Mouse (Mus musculus) CH12.LX (cell line): ENCODE data around the gene Arhgap5. TPM values are rescaled to one million over a fixed set of nuclear protein-coding genes. Genes with fewer than 3 reads are reported as not detected.

Experiments used
- DNase-seq: peaks from one replicate; pipeline ENCODE4 v3.0.0-alpha.2; 2013; ENCODE audit errors: extremely low read depth
- H3K27ac ChIP-seq: 2 replicates; pipeline ENCODE4 v1.5.1; 2012; ENCODE audit warnings: low read depth, mild to moderate bottlenecking, control low read depth, moderate library complexity; ENCODE audit not compliant: insufficient read depth
- H3K27me3 ChIP-seq: replicated peaks from 2 replicates; pipeline ENCODE3; 2012; ENCODE audit warnings: inconsistent platforms
- H3K36me3 ChIP-seq, 2 experiments: replicated peaks in 1 of 2; 2 replicates each; pipeline versions ENCODE3 to v1.6.1; 2012; ENCODE audit warnings: inconsistent platforms in 1 of 2, low read length in 1 of 2, mild to moderate bottlenecking in 1 of 2, mixed read lengths in 1 of 2, moderate library complexity in 1 of 2; ENCODE audit not compliant: control insufficient read depth in 1 of 2, insufficient read depth in 1 of 2
- H3K4me1 ChIP-seq, 2 experiments: 2 replicates each; pipeline ENCODE4 v1.6.1; 2012; ENCODE audit warnings: inconsistent platforms in 1 of 2, moderate library complexity in 1 of 2; ENCODE audit not compliant: insufficient read depth in 2 of 2, control insufficient read depth in 1 of 2
- H3K4me2 ChIP-seq: 2 replicates; pipeline ENCODE4 v1.6.1; 2012; ENCODE audit warnings: low read depth, mild to moderate bottlenecking, control low read depth; ENCODE audit not compliant: poor library complexity, insufficient read depth, severe bottlenecking
- H3K4me3 ChIP-seq, 3 experiments: fragments of 150-350 bp in 1 of 3; sonication (generic) in 1 of 3; replicated peaks in 1 of 3; 2 replicates each; pipeline versions ENCODE3 to v1.5.1; 2011 to 2012; ENCODE audit warnings: low read depth in 2 of 3, low read length in 2 of 3, mild to moderate bottlenecking in 2 of 3, moderate library complexity in 2 of 3, control low read depth in 1 of 3, improper control_type of control experiment in 1 of 3, inconsistent platforms in 1 of 3, mixed read lengths in 1 of 3; ENCODE audit not compliant: poor library complexity in 1 of 3
- H3K79me2 ChIP-seq: replicated peaks from 2 replicates; pipeline ENCODE4 v1.6.1; 2012; ENCODE audit warnings: mild to moderate bottlenecking, moderate library complexity; ENCODE audit not compliant: control insufficient read depth, poor library complexity, insufficient read depth, severe bottlenecking; ENCODE audit errors: extremely low read depth
- H3K9ac ChIP-seq: 2 replicates; pipeline ENCODE4 v1.6.1; 2012; ENCODE audit warnings: low read depth, mild to moderate bottlenecking, control low read depth, moderate library complexity; ENCODE audit not compliant: insufficient read depth
- H3K9me3 ChIP-seq: replicated peaks from 2 replicates; pipeline ENCODE3; 2012; ENCODE audit warnings: low read length, inconsistent platforms, mixed read lengths
- BHLHE40 ChIP-seq: IDR thresholded peaks from 2 replicates; pipeline ENCODE4 v1.6.1; 2011; ENCODE audit warnings: mild to moderate bottlenecking, low read depth, low read length, improper control_type of control experiment
- CHD1 ChIP-seq: IDR thresholded peaks from 2 replicates; pipeline ENCODE4 v1.6.1; 2012; ENCODE audit warnings: low read depth, low read length, improper control_type of control experiment, inconsistent platforms
- CTCF ChIP-seq, 2 experiments: IDR thresholded peaks in 1 of 2; conservative IDR thresholded peaks in 1 of 2; 2 replicates each; pipeline ENCODE4 v1.5.1; 2011 to 2012; ENCODE audit warnings: low read depth in 2 of 2, low read length in 2 of 2, improper control_type of control experiment in 1 of 2, inconsistent platforms in 1 of 2, mild to moderate bottlenecking in 1 of 2, moderate library complexity in 1 of 2
- E2F4 ChIP-seq: IDR thresholded peaks from 2 replicates; pipeline ENCODE4 v1.6.1; 2011; ENCODE audit warnings: low read depth, low read length, improper control_type of control experiment; ENCODE audit not compliant: insufficient replicate concordance
- EP300 ChIP-seq: IDR thresholded peaks from 2 replicates; pipeline ENCODE4 v1.6.1; 2011; ENCODE audit warnings: low read length, improper control_type of control experiment
- IRF4 ChIP-seq: IDR thresholded peaks from 2 replicates; pipeline ENCODE4 v1.6.1; 2014; ENCODE audit warnings: low read depth, mild to moderate bottlenecking, inconsistent platforms, low read length, improper control_type of control experiment
- JUND ChIP-seq: conservative IDR thresholded peaks from 2 replicates; pipeline ENCODE4 v1.6.1; 2011; ENCODE audit warnings: low read depth, low read length, improper control_type of control experiment
- KAT2A ChIP-seq: IDR thresholded peaks from 2 replicates; pipeline ENCODE4 v1.6.1; 2012; ENCODE audit warnings: low read length, improper control_type of control experiment, inconsistent platforms; ENCODE audit not compliant: insufficient replicate concordance
- MEF2A ChIP-seq: IDR thresholded peaks from 2 replicates; pipeline ENCODE4 v1.6.1; 2014; ENCODE audit warnings: low read depth, mild to moderate bottlenecking, inconsistent platforms, low read length, improper control_type of control experiment, borderline replicate concordance
- MXI1 ChIP-seq: IDR thresholded peaks from 2 replicates; pipeline ENCODE4 v1.6.1; 2011; ENCODE audit warnings: mild to moderate bottlenecking, low read depth, low read length, improper control_type of control experiment
- NELFE ChIP-seq: IDR thresholded peaks from 2 replicates; pipeline ENCODE4 v1.6.1; 2011; ENCODE audit warnings: low read depth, low read length, improper control_type of control experiment
- NRF1 ChIP-seq: IDR thresholded peaks from 2 replicates; pipeline ENCODE4 v1.6.1; 2014; ENCODE audit warnings: low read depth, mild to moderate bottlenecking, inconsistent platforms, low read length, improper control_type of control experiment, moderate library complexity
- PAX5 ChIP-seq: IDR thresholded peaks from 2 replicates; pipeline ENCODE4 v1.6.1; 2012; ENCODE audit warnings: low read length, inconsistent platforms, mixed read lengths
- POLR2A ChIP-seq: IDR thresholded peaks from 2 replicates; pipeline ENCODE4 v1.6.1; 2011; ENCODE audit warnings: low read depth, mild to moderate bottlenecking, improper control_type of control experiment, low read length
- RAD21 ChIP-seq: IDR thresholded peaks from 2 replicates; pipeline ENCODE4 v1.6.1; 2011; ENCODE audit warnings: low read depth, mild to moderate bottlenecking, low read length, improper control_type of control experiment, moderate library complexity
- RCOR1 ChIP-seq: conservative IDR thresholded peaks from 2 replicates; pipeline ENCODE4 v1.6.1; 2012; ENCODE audit warnings: low read depth, mild to moderate bottlenecking, inconsistent platforms, low read length, improper control_type of control experiment
- SIN3A ChIP-seq: IDR thresholded peaks from 2 replicates; pipeline ENCODE4 v1.6.1; 2012; ENCODE audit warnings: low read length, improper control_type of control experiment, inconsistent platforms
- SMC3 ChIP-seq: IDR thresholded peaks from 2 replicates; pipeline ENCODE4 v1.6.1; 2011; ENCODE audit warnings: low read depth, low read length, improper control_type of control experiment
- UBTF ChIP-seq: IDR thresholded peaks from 2 replicates; pipeline ENCODE4 v1.6.1; 2012; ENCODE audit warnings: low read depth, mild to moderate bottlenecking, inconsistent platforms, low read length, improper control_type of control experiment, moderate library complexity
- USF1 ChIP-seq: IDR thresholded peaks from 2 replicates; pipeline ENCODE4 v1.6.1; 2014; ENCODE audit warnings: low read depth, mild to moderate bottlenecking, inconsistent platforms, low read length, improper control_type of control experiment
- USF2 ChIP-seq: conservative IDR thresholded peaks from 2 replicates; pipeline ENCODE4 v1.6.1; 2011; ENCODE audit warnings: low read depth, low read length, improper control_type of control experiment
- ZKSCAN1 ChIP-seq: IDR thresholded peaks from 2 replicates; pipeline ENCODE4 v1.6.1; 2012; ENCODE audit warnings: low read depth, inconsistent platforms, low read length, improper control_type of control experiment, borderline replicate concordance
- ZMIZ1 ChIP-seq: IDR thresholded peaks from 2 replicates; pipeline ENCODE4 v1.6.1; 2012; ENCODE audit warnings: low read depth, mild to moderate bottlenecking, inconsistent platforms, low read length, improper control_type of control experiment
- ZNF384 ChIP-seq: IDR thresholded peaks from 2 replicates; pipeline ENCODE4 v1.6.1; 2012; ENCODE audit warnings: low read depth, low read length, improper control_type of control experiment, inconsistent platforms
- dilution Hi-C: fragments of 300-500 bp; cut with MboI; formaldehyde crosslinking; loops from 2 replicates; pipeline ENCODE4 v1.14.3; 2020; ENCODE audit warnings: low sequenced_read_pairs; ENCODE audit not compliant: extremely low pct_unique_long_range_greater_than_20kb, extremely low pct_ligation_motif_present
- in situ Hi-C: fragments of 300-500 bp; cut with MboI; formaldehyde crosslinking; loops from 3 replicates; pipeline ENCODE4 v1.14.3; 2019; ENCODE audit warnings: low sequenced_read_pairs, low pct_ligation_motif_present, low pct_unique_long_range_greater_than_20kb, mixed read lengths
- polyA plus RNA-seq: library from polyadenylated mRNA; unstranded; fragments of >175 nt; gene quantifications from 2 replicates; pipeline ENCODE4 v1.2.1, GENCODE M21; 2012; ENCODE audit warnings: low read depth; ENCODE audit not compliant: insufficient read length
- total RNA-seq, 2 experiments: library from RNA; depleted of rRNA; stranded (reverse); fragments of 300-350 nt in 1 of 2; fragments of >200 nt in 1 of 2; gene quantifications; 2 replicates each; pipeline ENCODE4 v1.2.3; 2012 to 2014

Gene Arhgap5
- total and polyA plus RNA-seq, 3 experiments = 12.0 to 42.7 (median 13.0) TPM

GRCm38 (mm10) chr12:52615703-52616102 lies 111.9 kb downstream of the Arhgap5 start:
- H3K4me1 ChIP-seq = peaks cover 0 to 11% of the 10 kb centered on the region in 2 experiments; a peak in 2 of 4 replicates
- no peaks in the 10 kb centered on the region for H3K36me3 ChIP-seq
- TF ChIP-seq POLR2A (no peak), UBTF (no peak), RCOR1 (no peak), SIN3A (no peak), IRF4 (peak; percentile 79), MXI1 (no peak), ZMIZ1 (no peak), PAX5 (no peak), ZNF384 (peak; percentile 97), EP300 (peak; percentile 68), JUND (peak; percentile 66), RAD21 (no peak), BHLHE40 (no peak), NRF1 (no peak), MEF2A (no peak), E2F4 (no peak), USF2 (no peak), SMC3 (no peak), CHD1 (no peak), KAT2A (no peak), NELFE (no peak), CTCF (conservative IDR thresholded peaks at IDR 0.05 in 1 of 2, IDR thresholded peaks at IDR 0.05 in 1 of 2; ENCODE audit: low read depth in 2 of 2, low read length in 2 of 2) (no peak), USF1 (no peak), ZKSCAN1 (no peak)
- H3K9me3 ChIP-seq = no peaks in the 10 kb centered on the region
- peak; percentile 35 for DNase-seq
- no peaks in the 10 kb centered on the region for H3K27me3 ChIP-seq
- peak overlapping the region in 1 of 3 experiments; percentile 19 for H3K4me3 ChIP-seq
- in situ Hi-C loops (loop anchor here (25.0 kb wide), 1 partner anchor 228 kb away; no protein-coding TSS in a partner anchor), dilution Hi-C loops (no loop called here)
- H3K79me2 ChIP-seq = no peaks in the 10 kb centered on the region
- no peak overlapping the region for H3K27ac ChIP-seq
- no peak overlapping the region for H3K9ac ChIP-seq
- H3K4me2 ChIP-seq = peak overlapping the region; percentile 54
